Mouse (Mus musculus) CD4-positive, CD25-positive, alpha-beta regulatory T cell (primary cell): ENCODE measurements around the gene Lig1. TPM values are rescaled to one million over a fixed set of nuclear protein-coding genes. Genes with fewer than 3 reads are reported as not detected.

Experiments used
- polyA plus RNA-seq: library from polyadenylated mRNA; unstranded; fragments of 100-300 nt; shearing (Covaris generic); gene quantifications from one replicate; pipeline ENCODE4 v1.2.1, GENCODE M21; 2017

Gene Lig1
- polyA plus RNA-seq = 22.0 TPM

DNA sequence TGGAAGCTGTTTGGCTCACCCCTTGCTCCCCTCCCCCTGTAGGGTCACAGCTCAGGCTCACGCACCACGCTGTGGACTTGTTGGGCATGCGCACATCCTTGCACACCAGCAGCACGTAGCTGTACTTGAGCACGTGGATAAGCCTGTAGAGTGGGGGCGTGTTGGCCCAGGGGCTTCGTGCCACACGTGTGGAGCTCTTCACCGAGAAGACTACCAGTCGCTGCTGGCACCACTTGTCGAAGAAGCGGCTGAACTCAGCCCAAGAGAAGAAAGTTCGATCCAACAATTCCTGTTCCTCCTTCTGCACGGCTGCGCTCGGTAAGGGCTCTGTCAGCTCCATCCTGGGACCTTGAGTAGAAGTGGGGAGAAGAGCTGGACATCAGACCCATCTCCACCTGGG, at the start of gene Lig1:
Gene Lig1, plus strand, starts transcription at position 203 of the 400 bp plus-strand sequence.

DNA sequence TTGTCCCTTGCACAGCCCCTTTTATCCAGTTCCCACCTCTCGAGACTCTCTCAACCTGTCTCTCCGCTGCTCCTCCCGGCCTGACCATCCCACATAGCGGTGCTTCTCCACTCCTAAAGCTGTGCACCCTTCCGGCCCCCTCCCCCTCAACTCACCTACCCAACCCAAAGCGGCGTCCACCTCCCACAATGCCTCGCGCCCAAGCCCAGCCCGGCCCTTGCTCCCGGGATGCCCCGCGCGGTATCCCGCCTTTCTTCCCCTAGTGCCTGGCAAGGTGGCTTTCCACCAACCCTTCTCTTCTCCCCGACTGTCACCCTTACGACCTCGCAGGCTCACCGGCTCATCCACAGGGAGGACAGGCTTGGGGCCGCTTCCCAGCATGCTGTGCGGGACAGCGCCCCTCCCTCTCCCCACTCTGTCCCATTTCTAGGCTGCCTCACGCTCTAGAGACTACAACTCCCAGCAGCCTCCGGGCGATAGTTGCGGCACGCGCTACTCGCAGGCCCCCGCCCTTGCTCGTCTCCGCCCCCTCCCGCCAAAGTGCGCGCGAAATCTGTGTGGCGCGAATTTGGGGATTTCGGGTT, 1.3 kb downstream of the Lig1 start, which contains the start of gene Zswim9:
Gene Zswim9, minus strand, starts transcription at position 414 of the 584 bp plus-strand sequence.

DNA sequence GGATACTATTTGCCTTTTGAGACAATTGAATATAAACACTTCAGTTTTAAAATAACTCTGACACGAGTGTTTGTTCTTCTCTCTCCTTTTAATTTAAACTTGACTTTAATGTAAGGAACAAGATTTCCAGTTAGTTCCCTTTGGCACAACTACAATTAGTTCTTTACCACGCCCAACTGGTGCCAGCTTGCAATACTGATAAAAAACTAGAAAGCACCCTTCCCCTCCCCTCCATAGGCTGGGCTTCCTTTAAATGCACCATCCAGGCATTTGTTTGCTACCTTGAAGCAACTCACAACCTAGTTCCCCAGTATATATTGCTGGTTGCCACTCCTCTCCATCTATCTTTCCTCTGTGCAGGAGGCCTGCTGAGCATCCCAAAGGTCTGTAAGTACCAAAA, 47.2 kb downstream of the Lig1 start, which contains the start of gene Pla2g4c:
Gene Pla2g4c, plus strand, starts transcription at position 340 of the 400 bp plus-strand sequence.

Other genes with a start within 250 kb of the Lig1 start
- 253 TPM for gene Chmp2a, start 242.5 kb upstream of the Lig1 start, polyA plus RNA-seq
- gene Ube2m, start 239.0 kb upstream of the Lig1 start, polyA plus RNA-seq = 174 TPM
- 1.1 TPM for gene Mzf1, start 222.5 kb upstream of the Lig1 start, polyA plus RNA-seq
- not detected for gene Vmn1r85, start 182.1 kb upstream of the Lig1 start, polyA plus RNA-seq
- gene Vmn1r86, start 157.4 kb upstream of the Lig1 start, polyA plus RNA-seq = 0.04 TPM
- not detected for gene Vmn1r87, start 137.1 kb upstream of the Lig1 start, polyA plus RNA-seq
- 0.06 TPM for gene Vmn1r88, start 117.7 kb upstream of the Lig1 start, polyA plus RNA-seq
- gene Vmn1r89, start 64.3 kb upstream of the Lig1 start, polyA plus RNA-seq = not detected
- 3.6 TPM for gene Zswim9, start 1.4 kb downstream of the Lig1 start, polyA plus RNA-seq
- 0.13 TPM for gene Pla2g4c, start 47.4 kb downstream of the Lig1 start, polyA plus RNA-seq
- gene Cabp5, start 120.8 kb downstream of the Lig1 start, polyA plus RNA-seq = not detected
- gene Bsph1, start 173.6 kb downstream of the Lig1 start, polyA plus RNA-seq = not detected